Mouse (Mus musculus) stomach, postnatal 0 days (tissue): ENCODE measurements around the gene Gm8947.
"Not testable (repeated sequence)": the region's sequence is repeated elsewhere in the genome, so short reads cannot be mapped to it uniquely, and the experiment has no call there.

Source experiments
- CTCF ChIP-seq: IDR thresholded peaks from 2 replicates; pipeline ENCODE4 v1.5.1; 2016; ENCODE audit warnings: antibody characterized with exemption, low read depth, mild to moderate bottlenecking, moderate library complexity
- EP300 ChIP-seq: optimal IDR thresholded peaks from 2 replicates; pipeline ENCODE3; 2016; ENCODE audit warnings: antibody characterized with exemption

DNA sequence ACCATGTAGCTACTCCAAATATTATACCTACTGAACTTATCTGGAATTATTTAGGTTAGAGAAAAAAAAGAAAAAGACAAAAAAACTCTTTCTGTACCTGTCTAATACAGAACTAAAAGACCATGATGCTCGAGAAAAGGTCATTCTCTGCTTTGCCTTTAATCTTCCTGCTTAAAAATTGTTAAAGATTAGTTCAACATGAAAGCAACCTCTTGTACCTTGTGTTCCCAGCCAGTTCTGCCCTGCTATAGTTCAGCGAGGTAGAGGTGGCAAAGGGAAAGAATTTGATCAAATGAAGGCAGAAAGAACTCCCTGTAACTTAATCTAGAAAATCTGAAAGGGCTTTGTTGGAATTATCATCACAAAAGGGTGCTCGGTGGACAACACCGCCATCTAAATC lies 3.8 kb downstream of the Gm8947 start:
- TF ChIP-seq CTCF, EP300: not testable (repeated sequence)
